In genomic region chr15:81062616-81063015, GRCm38 (mm10) we compare ENCODE assay signal across 8 mouse cellular contexts.
DNase-seq lines count a peak whose midpoint lies in the region; ATAC-seq and TF ChIP-seq lines count a peak whose summit lies in the region.

No protein-coding gene starts in this region.

- ATAC-seq in intestine, embryonic 14.5 days (replicated peaks; ENCODE audit: low FRiP score, low TSS enrichment, low read depth): no peak
- no peak for ATAC-seq in intestine, postnatal 0 days
- no peak; the same call in none of the 2 replicates for ATAC-seq in kidney, embryonic 14.5 days (ENCODE audit: low FRiP score, low TSS enrichment)
- ATAC-seq in neural tube, embryonic 15.5 days (ENCODE audit: low FRiP score): no peak

- H3K4me2 ChIP-seq in intestine, embryonic 14.5 days (ENCODE audit: low read length): peak overlapping the region; percentile 7; the same call in 1 of the 2 replicates
- no peak overlapping the region; the same call in 1 of the 2 replicates for H3K4me2 ChIP-seq in intestine, postnatal 0 days (replicated peaks; ENCODE audit: low read depth)
- H3K4me2 ChIP-seq in kidney, embryonic 14.5 days (replicated peaks; ENCODE audit: low read depth, low read length): peak overlapping the region; percentile 17
- H3K4me2 ChIP-seq in neural tube, embryonic 15.5 days: no peak overlapping the region

- H3K36me3 ChIP-seq in intestine, embryonic 14.5 days (ENCODE audit: control insufficient read depth, insufficient read depth, low read length): no peaks in the 10 kb centered on the region
- H3K36me3 ChIP-seq in intestine, postnatal 0 days (ENCODE audit: control insufficient read depth, insufficient read depth): no peaks in the 10 kb centered on the region
- H3K36me3 ChIP-seq in kidney, embryonic 14.5 days (ENCODE audit: control insufficient read depth, insufficient read depth, low read length): no peaks in the 10 kb centered on the region
- H3K36me3 ChIP-seq in neural tube, embryonic 15.5 days: no peaks in the 10 kb centered on the region

- no peak for DNase-seq in intestine, embryonic 14.5 days (ENCODE audit: low spot score)
- peak; percentile 75 to 81 for DNase-seq in cerebellum, postnatal 25 days
- DNase-seq in frontal cortex, postnatal 14 days (ENCODE audit: low spot score in 2 of 2): no peak
- DNase-seq in retina, postnatal 1 day: no peak
- no peak for DNase-seq in frontal cortex, postnatal 36 days (ENCODE audit: low spot score in 2 of 2)

- peak overlapping the region; percentile 28 for H3K27ac ChIP-seq in intestine, embryonic 14.5 days (ENCODE audit: low read depth)
- H3K27ac ChIP-seq in intestine, postnatal 0 days (ENCODE audit: low read depth, low read length): no peak overlapping the region
- peak overlapping the region; percentile 82 for H3K27ac ChIP-seq in kidney, embryonic 14.5 days (ENCODE audit: low read depth, low read length)
- H3K27ac ChIP-seq in neural tube, embryonic 15.5 days (replicated peaks): peak overlapping the region; percentile 28; the same call in 1 of the 2 replicates

- H3K4me3 ChIP-seq in intestine, embryonic 14.5 days (ENCODE audit: low read depth, low read length): no peak overlapping the region
- H3K4me3 ChIP-seq in intestine, postnatal 0 days (ENCODE audit: low read depth, low read length): no peak overlapping the region
- no peak overlapping the region for H3K4me3 ChIP-seq in kidney, embryonic 14.5 days (ENCODE audit: low read length)
- no peak overlapping the region for H3K4me3 ChIP-seq in neural tube, embryonic 15.5 days (replicated peaks)

- WGBS in intestine, embryonic 14.5 days: 24% methylated on average over 8 of the region's 8 CpGs
- 51% methylated on average over 8 of the region's 8 CpGs for WGBS in intestine, postnatal 0 days
- 10% methylated on average over 8 of the region's 8 CpGs for WGBS in kidney, embryonic 14.5 days
- 54% methylated on average over 8 of the region's 8 CpGs for WGBS in neural tube, embryonic 15.5 days

- no peak for TF ChIP-seq CTCF in intestine, postnatal 0 days (IDR thresholded peaks at IDR 0.05; ENCODE audit: low read depth)

- no peaks in the 10 kb centered on the region for H3K9me3 ChIP-seq in intestine, embryonic 14.5 days (ENCODE audit: control insufficient read depth, low read length)
- no peaks in the 10 kb centered on the region for H3K9me3 ChIP-seq in intestine, postnatal 0 days (ENCODE audit: control insufficient read depth)
- no peaks in the 10 kb centered on the region for H3K9me3 ChIP-seq in kidney, embryonic 14.5 days (ENCODE audit: control insufficient read depth, low read length)
- H3K9me3 ChIP-seq in neural tube, embryonic 15.5 days (replicated peaks): no peaks in the 10 kb centered on the region

- no peaks in the 10 kb centered on the region for H3K27me3 ChIP-seq in intestine, embryonic 14.5 days (replicated peaks; ENCODE audit: control insufficient read depth, insufficient read depth, low read length)
- H3K27me3 ChIP-seq in intestine, postnatal 0 days (replicated peaks; ENCODE audit: control insufficient read depth, insufficient read depth, low read length): no peaks in the 10 kb centered on the region
- no peaks in the 10 kb centered on the region for H3K27me3 ChIP-seq in kidney, embryonic 14.5 days (ENCODE audit: control insufficient read depth, insufficient read depth, low read length)
- H3K27me3 ChIP-seq in neural tube, embryonic 15.5 days (replicated peaks): no peaks in the 10 kb centered on the region

- H3K4me1 ChIP-seq in intestine, embryonic 14.5 days (replicated peaks; ENCODE audit: control insufficient read depth, insufficient read depth, low read length): peaks cover 22% of the 10 kb centered on the region
- H3K4me1 ChIP-seq in intestine, postnatal 0 days (replicated peaks; ENCODE audit: control insufficient read depth, insufficient read depth, low read length): no peaks in the 10 kb centered on the region
- peaks cover 23% of the 10 kb centered on the region for H3K4me1 ChIP-seq in kidney, embryonic 14.5 days (ENCODE audit: control insufficient read depth, insufficient read depth, low read length)
- peaks cover 14% of the 10 kb centered on the region for H3K4me1 ChIP-seq in neural tube, embryonic 15.5 days

- H3K9ac ChIP-seq in intestine, embryonic 14.5 days (ENCODE audit: low read length): no peak overlapping the region
- H3K9ac ChIP-seq in intestine, postnatal 0 days (ENCODE audit: low read depth, low read length): no peak overlapping the region
- no peak overlapping the region for H3K9ac ChIP-seq in kidney, embryonic 14.5 days (ENCODE audit: low read depth, low read length)
- H3K9ac ChIP-seq in neural tube, embryonic 15.5 days (replicated peaks): no peak overlapping the region

Comparison
In these comparisons a context has a peak if more than half of its experiments do, and no peak if none do; other contexts are left out.
1. H3K4me2 ChIP-seq: peak in intestine, embryonic 14.5 days (single experiment) and kidney, embryonic 14.5 days (single experiment); none in intestine, postnatal 0 days (single experiment) and neural tube, embryonic 15.5 days (single experiment).
2. DNase-seq: peak in cerebellum, postnatal 25 days (2 of 2); none in intestine, embryonic 14.5 days (single experiment), frontal cortex, postnatal 14 days (0 of 2), retina, postnatal 1 day (single experiment) and frontal cortex, postnatal 36 days (0 of 2).